Mouse (Mus musculus) myocyte (in vitro differentiated cells): Measurements from ENCODE around the gene Neurog2.

ENCODE experiments used
- CEBPB ChIP-seq: IDR thresholded peaks from 2 replicates; pipeline ENCODE4 v1.6.1; 2011; ENCODE audit warnings: mild to moderate bottlenecking, moderate library complexity; ENCODE audit not compliant: poor library complexity, insufficient read depth, severe bottlenecking
- MYOD1 ChIP-seq, 3 experiments: IDR thresholded peaks; one replicate each; pipeline ENCODE4 v1.6.1; 2011; ENCODE audit warnings: control low read depth in 2 of 3, low read depth in 2 of 3, mild to moderate bottlenecking in 2 of 3, moderate library complexity in 1 of 3; ENCODE audit not compliant: insufficient read length in 2 of 3, control insufficient read depth in 1 of 3
- POLR2A ChIP-seq: IDR thresholded peaks from one replicate; pipeline ENCODE4 v1.6.1; 2011; ENCODE audit warnings: low read depth, mild to moderate bottlenecking, control low read depth, moderate library complexity; ENCODE audit not compliant: insufficient read length
- POLR2AphosphoS2 ChIP-seq: IDR thresholded peaks from one replicate; pipeline ENCODE4 v1.6.1; 2011; ENCODE audit warnings: low read depth, control low read depth; ENCODE audit not compliant: insufficient read length
- REST ChIP-seq: IDR thresholded peaks from one replicate; pipeline ENCODE4 v1.6.1; 2011; ENCODE audit warnings: mild to moderate bottlenecking, control low read depth, moderate library complexity; ENCODE audit not compliant: insufficient read depth, insufficient read length
- SRF ChIP-seq: IDR thresholded peaks from one replicate; pipeline ENCODE4 v1.6.1; 2011; ENCODE audit warnings: low read depth; ENCODE audit not compliant: control insufficient read depth, insufficient read length
- TCF12 ChIP-seq: IDR thresholded peaks from one replicate; pipeline ENCODE4 v1.6.1; 2011; ENCODE audit warnings: mild to moderate bottlenecking, control low read depth; ENCODE audit not compliant: poor library complexity, insufficient read depth, severe bottlenecking
- TCF3 ChIP-seq: IDR thresholded peaks from one replicate; pipeline ENCODE4 v1.6.1; 2011; ENCODE audit warnings: low read depth, control low read depth; ENCODE audit not compliant: insufficient read length
- USF1 ChIP-seq: IDR thresholded peaks from one replicate; pipeline ENCODE4 v1.6.1; 2011; ENCODE audit warnings: low read depth, mild to moderate bottlenecking, control low read depth, moderate library complexity

DNA sequence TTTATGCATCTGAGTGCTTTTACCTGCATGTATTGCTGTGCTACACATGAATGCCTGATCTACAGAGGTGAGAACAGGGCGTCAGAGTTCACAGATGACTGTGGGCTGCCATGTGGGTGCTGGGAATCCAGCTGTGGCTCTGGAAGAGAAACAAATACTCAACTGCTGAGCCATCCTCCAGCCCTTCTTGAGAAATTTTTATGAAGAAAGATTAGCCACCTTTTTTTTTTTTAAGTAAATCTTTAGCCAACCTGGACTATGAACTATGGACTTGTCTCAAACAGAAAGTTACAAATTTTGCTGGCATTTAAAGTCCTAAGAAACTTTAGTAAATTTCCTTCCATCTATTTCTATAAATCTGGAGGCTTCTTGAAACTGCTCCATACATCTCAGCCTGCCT is 35.8 kb upstream of the Neurog2 start:
- TF ChIP-seq POLR2A = no peak
- no peak for TF ChIP-seq USF1
- TF ChIP-seq CEBPB = no peak
- no peak for TF ChIP-seq TCF3
- TF ChIP-seq SRF = no peak
- no peak for TF ChIP-seq REST
- no peak for TF ChIP-seq POLR2AphosphoS2
- no peak for TF ChIP-seq TCF12
- no peak for TF ChIP-seq MYOD1 (IDR thresholded peaks at IDR 0.05; ENCODE audit: control insufficient read depth in 1 of 3, insufficient read length in 2 of 3, low read depth in 2 of 3)
